ENCODE assay signal across 8 mouse cellular contexts in the genomic region with DNA sequence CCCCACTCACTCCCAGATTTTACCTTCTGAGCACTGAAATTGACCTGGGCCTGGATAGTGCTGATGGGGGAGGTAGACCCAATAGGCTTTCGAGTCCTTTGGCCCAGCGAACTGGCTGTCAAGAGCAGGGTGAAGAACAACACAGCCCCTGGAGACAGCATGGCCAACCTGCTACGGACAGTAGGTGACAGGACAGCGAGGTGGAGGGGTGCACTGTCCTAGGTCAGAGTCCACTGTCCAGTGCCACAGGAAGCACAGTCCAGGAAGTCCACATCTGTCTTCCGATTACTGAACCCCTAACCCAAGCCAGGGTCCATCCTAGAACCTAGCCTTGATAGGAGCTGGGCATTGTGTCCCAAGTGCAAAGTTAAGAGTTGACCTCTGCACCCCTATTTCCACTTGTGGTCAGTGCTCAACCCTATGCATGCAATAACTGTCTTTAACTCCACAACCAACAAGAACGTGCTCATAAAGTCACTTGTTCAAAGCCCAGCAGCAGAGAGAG. TPM values are rescaled to one million over a fixed set of nuclear protein-coding genes. Genes with fewer than 3 reads are reported as not detected.
DNase-seq lines count a peak whose midpoint lies in the region; ATAC-seq and TF ChIP-seq lines count a peak whose summit lies in the region.

No protein-coding gene starts in this region.

- TF ChIP-seq CTCF in olfactory bulb, adult 2 months (IDR thresholded peaks at IDR 0.05; ENCODE audit: insufficient read depth, low read depth, low read length): no peak

- peaks cover 7% of the 10 kb centered on the region for H3K4me1 ChIP-seq in limb, embryonic 11.5 days (ENCODE audit: control insufficient read depth, insufficient read depth, low read length)
- peaks cover 20% of the 10 kb centered on the region for H3K4me1 ChIP-seq in olfactory bulb, adult 2 months (ENCODE audit: control insufficient read depth, insufficient read depth, low read length)

- no peaks in the 10 kb centered on the region for H3K27me3 ChIP-seq in limb, embryonic 11.5 days (ENCODE audit: control insufficient read depth, insufficient read depth, low read length)

- 71% methylated on average over 6 of the region's 6 CpGs for WGBS in limb, embryonic 11.5 days
- 65% methylated on average over 6 of the region's 6 CpGs for WGBS in olfactory bulb, adult 2 months

- ATAC-seq in limb, embryonic 11.5 days (ENCODE audit: insufficient number of reproducible peaks, low FRiP score, low TSS enrichment, low read depth): peak; percentile 7; the same call in 1 of the 2 replicates

- H3K4me3 ChIP-seq in limb, embryonic 11.5 days (ENCODE audit: low read depth, low read length): peak overlapping the region; percentile 62
- peak overlapping the region; percentile 38 for H3K4me3 ChIP-seq in olfactory bulb, adult 2 months (ENCODE audit: insufficient read depth, low read depth, low read length)

- H3K27ac ChIP-seq in limb, embryonic 11.5 days (replicated peaks; ENCODE audit: low read depth, low read length): no peak overlapping the region
- peak overlapping the region; percentile 79; the same call in 1 of the 2 replicates for H3K27ac ChIP-seq in olfactory bulb, adult 2 months (ENCODE audit: insufficient read depth, low read depth, low read length)

- peak; percentile 35 for DNase-seq in cerebellum, adult 11 months
- DNase-seq in cerebellum, adult 9-10 months: no peak
- peak; percentile 28 for DNase-seq in thymus, postnatal 14 days
- DNase-seq in thymus, adult 18-20 months: no peak
- no peak for DNase-seq in limb, embryonic 11.5 days (ENCODE audit: low spot score)
- no peak for DNase-seq in B cell, adult 2 months
- DNase-seq in urinary bladder, postnatal 10 days (ENCODE audit: low spot score): no peak

- H3K9me3 ChIP-seq in limb, embryonic 11.5 days (ENCODE audit: control insufficient read depth, low read length): no peaks in the 10 kb centered on the region

- no peak for TF ChIP-seq POLR2A in olfactory bulb, adult 2 months (IDR thresholded peaks at IDR 0.05; ENCODE audit: insufficient read depth, low read depth, low read length)

- peak overlapping the region; percentile 93 for H3K4me2 ChIP-seq in limb, embryonic 11.5 days (ENCODE audit: low read depth, severe bottlenecking)

- peak overlapping the region; percentile 56 for H3K9ac ChIP-seq in limb, embryonic 11.5 days (ENCODE audit: low read length)

- H3K36me3 ChIP-seq in limb, embryonic 11.5 days (ENCODE audit: control insufficient read depth, insufficient read depth, low read length): peaks cover 8% of the 10 kb centered on the region; the same call in 1 of the 2 replicates

RNA-seq across cellular contexts. Expression of a gene that starts 0.4 kb away (rescaled TPM):
- polyA plus RNA-seq in limb, embryonic 11.5 days (2014; fragmentation: Nextera tagmentation; extraction: Ambion mirVana): 68.0 and 72.3 TPM in 2 replicates
- 706 TPM in 1 of 2 replicates, not detected in the other for polyA plus RNA-seq in olfactory bulb, adult 2 months (2012; ENCODE audit: insufficient read depth, insufficient read length, low replicate concordance, missing spikeins)

RNA-seq across cellular contexts. Expression of a gene that starts 1.4 kb away (rescaled TPM):
- 5.6 and 5.8 TPM in 2 replicates for polyA plus RNA-seq in limb, embryonic 11.5 days (2014; fragmentation: Nextera tagmentation; extraction: Ambion mirVana)
- not detected in 2 replicates for polyA plus RNA-seq in olfactory bulb, adult 2 months (2012; ENCODE audit: insufficient read depth, insufficient read length, low replicate concordance, missing spikeins)

RNA-seq across cellular contexts. Expression of a gene that starts 6.4 kb away (rescaled TPM):
- polyA plus RNA-seq in limb, embryonic 11.5 days (2014; fragmentation: Nextera tagmentation; extraction: Ambion mirVana): not detected in 2 replicates
- polyA plus RNA-seq in olfactory bulb, adult 2 months (2012; ENCODE audit: insufficient read depth, insufficient read length, low replicate concordance, missing spikeins): not detected in 2 replicates

RNA-seq across cellular contexts. Expression of a gene that starts 30.3 kb away (rescaled TPM):
- polyA plus RNA-seq in limb, embryonic 11.5 days (2014; fragmentation: Nextera tagmentation; extraction: Ambion mirVana): not detected in 2 replicates
- polyA plus RNA-seq in olfactory bulb, adult 2 months (2012; ENCODE audit: insufficient read depth, insufficient read length, low replicate concordance, missing spikeins): 758 and 1,988 TPM in 2 replicates

RNA-seq across cellular contexts. Expression of a gene that starts 39.2 kb away (rescaled TPM):
- polyA plus RNA-seq in limb, embryonic 11.5 days (2014; fragmentation: Nextera tagmentation; extraction: Ambion mirVana): 15.0 and 18.1 TPM in 2 replicates
- not detected in 2 replicates for polyA plus RNA-seq in olfactory bulb, adult 2 months (2012; ENCODE audit: insufficient read depth, insufficient read length, low replicate concordance, missing spikeins)

Comparison
In these comparisons a context has a peak if more than half of its experiments do, and no peak if none do; other contexts are left out.
1. DNase-seq: peak in cerebellum, adult 11 months (single experiment) and thymus, postnatal 14 days (single experiment); none in cerebellum, adult 9-10 months (single experiment), thymus, adult 18-20 months (0 of 2), limb, embryonic 11.5 days (single experiment), B cell, adult 2 months (0 of 2) and urinary bladder, postnatal 10 days (single experiment).